18 mouse cellular contexts compared by ENCODE assay signal in genomic region chr14:99708066-99708465, GRCm38 (mm10).
"Had no signal": no experiment of that assay in that cellular context is flagged by ENCODE, and none has a peak within 500 bp of the region (broad histone marks: within the 10 kb centered on the region; RNA-seq: fewer than 3 reads in every experiment).

No protein-coding gene starts in this region.

- H3K36me3 ChIP-seq: liver, embryonic 12.5 days; midbrain, embryonic 10.5 days; midbrain, embryonic 12.5 days; neural tube, embryonic 13.5 days; neural tube, embryonic 15.5 days had no signal

- H3K9me3 ChIP-seq: liver, embryonic 12.5 days; midbrain, embryonic 10.5 days; midbrain, embryonic 12.5 days; neural tube, embryonic 13.5 days; neural tube, embryonic 15.5 days had no signal

- H3K4me2 ChIP-seq: liver, embryonic 12.5 days; midbrain, embryonic 12.5 days; neural tube, embryonic 13.5 days; neural tube, embryonic 15.5 days had no signal

- H3K4me3 ChIP-seq: liver, embryonic 12.5 days; midbrain, embryonic 10.5 days; midbrain, embryonic 12.5 days; myocyte; neural tube, embryonic 13.5 days; neural tube, embryonic 15.5 days had no signal

- H3K4me1 ChIP-seq: liver, embryonic 12.5 days; midbrain, embryonic 10.5 days; midbrain, embryonic 12.5 days; neural tube, embryonic 13.5 days; neural tube, embryonic 15.5 days had no signal

- H3K27ac ChIP-seq: liver, embryonic 12.5 days; liver, embryonic 14.5 days; midbrain, embryonic 10.5 days; midbrain, embryonic 12.5 days; neural tube, embryonic 13.5 days; neural tube, embryonic 15.5 days had no signal

- H3K27me3 ChIP-seq: liver, embryonic 12.5 days; midbrain, embryonic 12.5 days; neural tube, embryonic 13.5 days; neural tube, embryonic 15.5 days had no signal

- H3K9ac ChIP-seq: liver, embryonic 12.5 days; liver, embryonic 14.5 days; midbrain, embryonic 12.5 days; neural tube, embryonic 13.5 days; neural tube, embryonic 15.5 days had no signal

- DNase-seq: lung, adult 2 months; midbrain, embryonic 14.5 days; retina, postnatal 1 day; right cerebral cortex, adult 18-20 months; right cerebral cortex, postnatal 25 days; right cerebral cortex, postnatal 4 days; spleen, adult 18-20 months; thymus, adult 18-20 months; thymus, postnatal 14 days; thymus, postnatal 36 days had no signal

- ATAC-seq: liver, embryonic 12.5 days; midbrain, embryonic 16.5 days had no signal
